Mouse (Mus musculus) heart, embryonic 15.5 days (tissue): ENCODE measurements around the gene Cers1. TPM values are rescaled to one million over a fixed set of nuclear protein-coding genes. Genes with fewer than 3 reads are reported as not detected.

Experiments used
- ATAC-seq: fragments of 200-750 bp; cut with Nextera tagmentation; replicated peaks from 2 replicates; pipeline ENCODE4 v1.8.0; 2017; ENCODE audit warnings: low read depth, moderate TSS enrichment; ENCODE audit not compliant: insufficient number of reproducible peaks, insufficient read depth, low FRiP score
- H3K27ac ChIP-seq: fragments of 300-500 bp; sonication (generic); 2 replicates; pipeline ENCODE4 v1.5.1; 2015; ENCODE audit warnings: mild to moderate bottlenecking, inconsistent platforms
- H3K27me3 ChIP-seq: fragments of 300-500 bp; sonication (generic); 2 replicates; pipeline ENCODE4 v1.6.1; 2015; ENCODE audit warnings: inconsistent platforms
- H3K36me3 ChIP-seq: fragments of 300-500 bp; sonication (generic); 2 replicates; pipeline ENCODE4 v1.6.1; 2015; ENCODE audit warnings: mild to moderate bottlenecking, inconsistent platforms
- H3K4me1 ChIP-seq: fragments of 300-500 bp; sonication (generic); replicated peaks from 2 replicates; pipeline ENCODE4 v1.6.1; 2015; ENCODE audit warnings: inconsistent platforms
- H3K4me2 ChIP-seq: fragments of 300-500 bp; sonication (generic); 2 replicates; pipeline ENCODE4 v1.6.1; 2015; ENCODE audit warnings: inconsistent platforms, mild to moderate bottlenecking, moderate library complexity
- H3K4me3 ChIP-seq: fragments of 300-500 bp; sonication (generic); 2 replicates; pipeline ENCODE4 v1.5.1; 2015; ENCODE audit warnings: mild to moderate bottlenecking, inconsistent platforms
- H3K9ac ChIP-seq: fragments of 300-500 bp; sonication (generic); 2 replicates; pipeline ENCODE4 v1.6.1; 2015; ENCODE audit warnings: mild to moderate bottlenecking, inconsistent platforms
- H3K9me3 ChIP-seq: fragments of 300-500 bp; sonication (generic); replicated peaks from 2 replicates; pipeline ENCODE4 v1.6.1; 2016; ENCODE audit warnings: inconsistent platforms
- WGBS: fragments of 180-500 bp; shearing (Covaris S2); methylation state at CpG from one replicate; pipeline ENCODE4 v1.1.7; 2015; ENCODE audit warnings: mixed read lengths; 5-methylcytosine and 5-hydroxymethylcytosine counted together
- polyA plus RNA-seq: library from polyadenylated mRNA; unstranded; fragments of >200 nt; fragmentation: Nextera tagmentation; extraction: Ambion mirVana; gene quantifications from 2 replicates; pipeline ENCODE4 v1.2.1, GENCODE M21; 2015

Cers1 gene
- polyA plus RNA-seq, 1 experiment from 2014 or later = 1.3 TPM

DNA sequence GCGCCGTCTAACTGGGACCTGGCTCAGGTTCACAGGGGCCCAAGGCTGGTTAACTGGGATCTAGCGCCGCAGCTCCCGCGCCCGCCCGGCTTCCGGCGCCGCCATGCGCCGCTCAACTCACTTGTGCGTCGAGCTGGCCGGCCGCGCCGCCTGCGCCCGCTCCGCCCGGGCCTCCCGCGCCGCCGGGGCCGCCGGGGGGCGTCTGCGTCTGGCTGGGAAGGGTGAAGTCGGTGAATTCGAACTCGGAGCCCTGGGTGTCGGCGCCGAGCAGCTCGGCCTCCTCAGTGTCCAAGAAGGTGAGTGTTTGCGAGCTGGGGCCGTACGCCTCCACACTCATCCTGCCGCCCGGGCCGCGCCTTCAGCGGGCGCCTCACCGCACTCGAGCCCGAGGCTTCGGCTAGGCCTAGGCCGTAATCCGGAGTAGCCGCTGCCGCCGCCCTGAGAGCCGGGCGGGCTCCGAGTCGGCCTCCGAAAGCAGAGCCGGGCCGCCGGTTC lies 37.1 kb downstream of the Cers1 start:
- Histone ChIP-seq H3K9me3 (no peaks in the 10 kb centered on the region), H3K27ac (peak overlapping the region; percentile 84), H3K9ac (peak overlapping the region; percentile 93), H3K4me3 (peak overlapping the region; percentile 87), H3K4me1 (peaks cover 51% of the 10 kb centered on the region), H3K4me2 (peak overlapping the region; percentile 75), H3K36me3 (no peaks in the 10 kb centered on the region), H3K27me3 (no peaks in the 10 kb centered on the region)
- under 1% methylated on average over 64 of the region's 64 CpGs for WGBS
- ATAC-seq = peak; percentile 38

DNA sequence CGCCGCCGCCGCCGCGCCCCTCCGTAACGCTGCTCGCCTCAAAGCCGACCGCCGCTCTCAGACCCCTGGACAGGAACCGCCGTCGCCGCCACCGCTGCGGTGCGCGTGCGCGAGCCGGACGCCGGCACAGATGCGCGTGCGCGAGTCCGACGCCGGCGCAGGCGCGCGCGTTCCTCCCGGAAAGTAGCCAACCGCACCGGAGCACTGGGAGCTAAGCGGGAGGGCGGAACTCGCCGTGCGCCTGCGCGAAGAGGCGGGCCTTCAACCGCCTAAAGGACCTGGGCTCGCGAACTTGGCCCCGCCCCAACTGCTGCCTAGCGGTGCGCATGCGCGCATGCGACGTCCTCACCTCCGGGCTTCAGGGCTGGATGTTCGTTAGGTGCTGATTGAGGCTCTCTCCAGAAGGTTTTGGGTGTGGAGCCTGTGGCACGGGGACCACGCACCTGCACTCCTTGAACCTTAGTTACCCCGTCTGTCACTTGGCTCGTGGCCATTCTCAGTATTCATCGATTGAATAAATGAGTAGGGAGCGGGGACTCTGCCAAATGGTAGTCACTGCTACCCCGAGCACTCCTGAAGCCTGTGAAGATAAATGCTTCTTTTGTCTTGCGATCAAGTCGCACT lies 37.7 kb downstream of the Cers1 start, which contains the start of gene Upf1:
TSS of gene Upf1 (minus strand) at position 85 of the 624 bp plus-strand sequence.
- peaks cover 46% of the 10 kb centered on the region for H3K4me1 ChIP-seq
- no peaks in the 10 kb centered on the region for H3K27me3 ChIP-seq
- H3K9ac ChIP-seq = peak within 1 kb of the TSS; percentile 93
- peak; percentile 92 for ATAC-seq
- H3K36me3 ChIP-seq = no peaks in the 10 kb centered on the region
- H3K9me3 ChIP-seq = no peaks in the 10 kb centered on the region
- H3K4me2 ChIP-seq = peak within 1 kb of the TSS; percentile 75
- under 1% methylated on average over 63 of the region's 69 CpGs for WGBS
- H3K4me3 ChIP-seq = peak within 1 kb of the TSS; percentile 87
- peak within 1 kb of the TSS; percentile 84 for H3K27ac ChIP-seq

DNA sequence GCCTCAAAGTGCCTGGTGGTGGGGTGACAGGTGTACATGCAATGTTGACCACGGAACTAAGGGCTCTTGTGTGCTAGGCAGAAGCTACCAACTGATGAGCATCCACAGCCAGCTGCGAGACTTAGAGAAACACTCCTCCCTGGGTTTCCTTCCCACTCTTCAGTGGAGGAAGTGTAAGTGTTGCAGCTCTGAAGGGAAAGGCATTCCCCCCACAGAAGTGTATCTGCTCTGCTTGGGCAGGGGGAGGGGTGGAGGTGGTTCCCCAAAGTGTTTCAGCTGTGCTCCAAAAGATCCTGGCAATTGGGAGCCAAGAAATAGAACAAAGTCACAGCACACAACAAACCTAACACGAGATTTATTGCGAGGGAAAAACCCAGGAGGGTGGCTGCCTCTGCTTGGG lies 38.4 kb downstream of the Cers1 start:
- Histone ChIP-seq H3K27ac (peak overlapping the region; percentile 77), H3K4me2 (peak overlapping the region; percentile 75), H3K9ac (peak overlapping the region; percentile 57), H3K27me3 (no peaks in the 10 kb centered on the region), H3K9me3 (no peaks in the 10 kb centered on the region), H3K4me3 (peak overlapping the region; percentile 87), H3K4me1 (peaks cover 40% of the 10 kb centered on the region), H3K36me3 (no peaks in the 10 kb centered on the region)
- WGBS = 60% methylated on average over 4 of the region's 4 CpGs
- no peak for ATAC-seq

DNA sequence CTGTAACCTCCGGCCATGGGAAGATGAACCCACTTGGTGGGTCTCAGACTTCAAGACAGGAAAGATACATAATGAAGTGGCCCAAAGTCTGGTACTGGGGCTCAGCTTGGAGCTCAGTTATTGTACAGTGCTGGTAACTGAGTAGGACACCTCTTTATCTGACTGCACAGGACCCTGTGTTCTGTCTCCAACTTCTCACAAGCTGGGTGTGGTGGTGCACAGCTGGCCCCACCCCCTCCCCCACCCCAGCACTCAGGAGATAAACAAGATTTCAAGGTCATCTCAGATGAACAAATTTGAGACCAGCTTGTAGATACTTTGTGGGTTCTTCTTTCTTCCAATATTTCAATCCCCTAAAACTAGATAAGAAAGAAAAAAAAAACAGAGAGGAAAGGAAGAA lies 40.5 kb downstream of the Cers1 start:
- Histone ChIP-seq H3K27me3 (no peaks in the 10 kb centered on the region), H3K4me1 (peaks cover 30% of the 10 kb centered on the region), H3K4me2 (no peak overlapping the region), H3K9me3 (no peaks in the 10 kb centered on the region), H3K36me3 (no peaks in the 10 kb centered on the region), H3K27ac (no peak overlapping the region), H3K4me3 (no peak overlapping the region), H3K9ac (no peak overlapping the region)
- no peak for ATAC-seq
- WGBS = 82% methylated on average over 1 of the region's 1 CpGs

DNA sequence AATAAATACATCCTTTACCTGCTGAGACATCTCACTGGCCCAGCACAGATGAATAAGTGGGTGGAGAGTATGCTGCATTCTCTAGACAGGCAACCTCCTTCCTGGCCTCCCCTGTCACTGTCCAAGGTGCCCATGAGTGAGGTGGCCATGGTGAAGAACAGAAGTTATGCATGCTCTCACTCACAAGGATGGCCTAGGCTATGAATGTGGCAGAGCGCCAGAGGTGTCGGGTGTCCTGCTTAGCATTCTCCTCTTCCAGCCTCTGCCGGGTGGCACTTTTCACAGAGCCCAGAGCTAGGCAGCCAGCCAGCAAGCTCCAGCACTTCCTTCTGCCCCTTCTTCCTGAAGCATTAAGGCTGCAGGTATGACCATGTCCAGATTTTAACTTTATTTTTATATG lies 43.8 kb downstream of the Cers1 start:
- no peak overlapping the region for H3K9ac ChIP-seq
- H3K36me3 ChIP-seq = no peaks in the 10 kb centered on the region
- no peak overlapping the region for H3K4me2 ChIP-seq
- no peaks in the 10 kb centered on the region for H3K27me3 ChIP-seq
- peaks cover 13% of the 10 kb centered on the region for H3K4me1 ChIP-seq
- no peak overlapping the region for H3K27ac ChIP-seq
- no peaks in the 10 kb centered on the region for H3K9me3 ChIP-seq
- no peak; the same call in 1 of the 2 replicates for ATAC-seq
- 11% methylated on average over 3 of the region's 3 CpGs for WGBS
- no peak overlapping the region for H3K4me3 ChIP-seq

DNA sequence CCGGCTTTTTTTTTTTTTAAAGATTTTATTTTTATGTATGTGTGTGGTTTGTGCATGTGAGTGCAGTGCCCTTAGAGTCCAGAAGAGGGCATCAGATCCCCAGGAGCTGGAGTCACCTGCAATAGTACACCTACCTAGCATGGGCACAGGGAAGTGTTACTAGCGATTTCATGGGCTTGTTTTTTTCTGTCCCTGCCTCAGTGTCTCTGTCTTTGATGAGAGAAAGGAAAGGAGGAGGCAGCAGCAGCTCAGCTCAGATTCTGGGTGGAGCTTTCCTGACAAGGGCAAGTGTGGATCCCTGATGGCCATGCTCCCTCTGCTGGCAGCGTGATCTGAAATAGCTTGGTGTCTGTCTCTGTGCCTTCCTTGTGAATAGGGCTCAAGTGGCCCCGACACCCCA lies 45.2 kb downstream of the Cers1 start:
- Histone ChIP-seq H3K27me3 (no peaks in the 10 kb centered on the region), H3K27ac (no peak overlapping the region), H3K4me2 (no peak overlapping the region), H3K36me3 (no peaks in the 10 kb centered on the region), H3K9me3 (no peaks in the 10 kb centered on the region), H3K4me3 (no peak overlapping the region), H3K4me1 (peaks cover 13% of the 10 kb centered on the region), H3K9ac (no peak overlapping the region)
- WGBS = 48% methylated on average over 4 of the region's 4 CpGs
- no peak for ATAC-seq

DNA sequence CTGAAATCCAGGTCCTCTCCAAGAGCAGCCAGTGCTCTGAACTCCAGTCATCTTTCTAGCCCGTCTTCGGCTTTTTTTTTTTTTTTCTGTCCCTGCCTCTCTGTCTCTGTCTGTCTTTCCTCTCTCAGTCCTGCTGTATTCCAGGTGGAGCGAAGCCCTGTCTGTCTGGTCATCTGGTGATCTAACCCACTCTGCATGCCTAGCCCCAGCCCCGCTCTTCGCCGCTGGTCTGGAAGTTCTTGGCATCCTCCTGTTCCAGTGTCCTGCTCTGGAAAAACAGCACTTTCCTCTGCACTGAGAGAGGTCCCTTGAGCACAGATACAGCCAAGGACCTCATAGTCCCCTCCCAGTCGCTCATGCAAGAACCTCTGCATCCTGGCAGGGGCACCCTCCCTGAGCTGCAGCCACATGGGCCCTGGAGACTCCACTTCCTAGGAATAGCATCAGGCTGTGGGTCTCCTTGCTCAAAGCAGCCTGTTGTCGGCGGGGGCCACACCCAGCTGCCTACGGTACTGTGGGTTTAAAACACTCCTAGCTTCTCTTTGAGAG lies 46.0 kb downstream of the Cers1 start:
- H3K9ac ChIP-seq = no peak overlapping the region

DNA sequence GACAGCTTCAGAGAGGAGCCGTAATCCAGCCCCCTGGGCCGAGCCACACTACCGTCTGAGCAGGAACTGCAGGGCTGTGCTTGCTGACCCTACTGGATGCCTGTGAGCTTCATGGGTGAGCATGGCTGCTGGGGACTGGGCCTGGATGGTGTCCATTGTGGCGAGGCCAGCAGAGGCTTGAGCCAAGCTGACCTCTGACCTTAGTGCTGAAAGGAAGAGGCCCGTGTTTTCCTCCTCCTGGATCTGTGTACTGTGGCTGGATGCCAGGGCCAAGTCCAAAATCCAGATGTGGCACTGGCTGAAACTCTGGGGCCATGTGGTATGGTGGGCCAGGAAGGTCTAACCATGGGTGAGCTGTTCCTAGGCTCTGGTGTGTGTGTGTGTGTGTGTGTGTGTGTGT lies 48.5 kb downstream of the Cers1 start:
- Histone ChIP-seq H3K27me3 (peaks cover 3% of the 10 kb centered on the region; the same call in 1 of the 2 replicates), H3K4me3 (no peak overlapping the region), H3K4me1 (peaks cover 14% of the 10 kb centered on the region), H3K9me3 (no peaks in the 10 kb centered on the region), H3K27ac (no peak overlapping the region; the same call in 1 of the 2 replicates), H3K36me3 (no peaks in the 10 kb centered on the region), H3K4me2 (no peak overlapping the region), H3K9ac (no peak overlapping the region)
- WGBS = 39% methylated on average over 5 of the region's 5 CpGs
- no peak for ATAC-seq

More for the DNA sequence above, 46.0 kb downstream of the Cers1 start:
- H3K27ac ChIP-seq = no peak overlapping the region
- H3K27me3 ChIP-seq = peaks cover under 1% of the 10 kb centered on the region; the same call in 1 of the 2 replicates
- H3K4me3 ChIP-seq = no peak overlapping the region
- no peak for ATAC-seq
- WGBS = 57% methylated on average over 10 of the region's 10 CpGs
- H3K36me3 ChIP-seq = no peaks in the 10 kb centered on the region
- peaks cover 13% of the 10 kb centered on the region for H3K4me1 ChIP-seq
- H3K4me2 ChIP-seq = no peak overlapping the region
- no peaks in the 10 kb centered on the region for H3K9me3 ChIP-seq

DNA sequence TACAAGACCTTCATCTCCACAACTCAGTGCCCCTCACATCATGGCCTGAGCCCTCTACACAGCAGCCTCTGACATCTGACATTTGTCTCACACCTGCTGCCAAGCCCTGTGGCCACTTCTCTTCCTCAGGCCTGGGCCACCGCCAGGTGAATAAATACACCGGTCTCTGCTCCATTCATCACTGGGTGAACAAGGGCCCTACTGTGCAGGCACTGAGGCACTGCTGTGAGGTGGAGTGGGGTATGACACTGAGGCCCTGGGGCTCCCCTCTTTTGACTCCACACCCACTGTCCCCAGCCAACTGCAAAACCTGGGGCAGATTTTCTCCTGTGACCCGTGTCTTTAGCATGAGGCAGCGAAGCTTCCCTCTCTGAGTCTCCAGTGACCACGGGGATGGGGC lies 51.0 kb downstream of the Cers1 start:
- ATAC-seq = no peak
- 61% methylated on average over 5 of the region's 5 CpGs for WGBS
- Histone ChIP-seq H3K4me2 (no peak overlapping the region), H3K4me1 (peaks cover 5% of the 10 kb centered on the region), H3K27ac (no peak overlapping the region), H3K36me3 (no peaks in the 10 kb centered on the region), H3K27me3 (peaks cover 6% of the 10 kb centered on the region), H3K4me3 (no peak overlapping the region), H3K9me3 (no peaks in the 10 kb centered on the region), H3K9ac (no peak overlapping the region)

DNA sequence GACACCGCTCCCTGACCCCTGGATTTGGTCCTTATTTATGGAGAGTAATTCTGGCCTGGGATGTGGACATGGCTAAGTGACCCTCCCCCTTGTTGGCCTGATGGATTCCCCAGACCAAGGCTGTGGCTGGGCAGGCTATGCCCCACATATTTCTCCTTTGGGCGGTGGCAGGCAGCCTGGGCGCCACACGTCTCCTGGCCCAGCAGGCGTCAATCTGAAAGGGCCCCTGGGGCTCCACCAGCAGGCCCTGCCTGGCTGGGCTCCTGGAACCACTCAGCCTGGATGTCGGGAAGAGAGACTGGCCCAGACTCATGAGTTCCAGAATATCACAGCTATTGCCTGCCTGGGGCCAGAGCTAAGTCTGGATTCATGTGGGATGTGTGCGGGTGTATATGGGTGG lies 54.9 kb downstream of the Cers1 start:
- no peak for ATAC-seq
- H3K27me3 ChIP-seq = peaks cover 45% of the 10 kb centered on the region
- no peak overlapping the region for H3K4me2 ChIP-seq
- H3K4me1 ChIP-seq = peaks cover 35% of the 10 kb centered on the region
- H3K9me3 ChIP-seq = no peaks in the 10 kb centered on the region
- H3K27ac ChIP-seq = no peak overlapping the region
- 71% methylated on average over 7 of the region's 7 CpGs for WGBS
- H3K9ac ChIP-seq = no peak overlapping the region
- H3K4me3 ChIP-seq = no peak overlapping the region
- no peaks in the 10 kb centered on the region for H3K36me3 ChIP-seq

DNA sequence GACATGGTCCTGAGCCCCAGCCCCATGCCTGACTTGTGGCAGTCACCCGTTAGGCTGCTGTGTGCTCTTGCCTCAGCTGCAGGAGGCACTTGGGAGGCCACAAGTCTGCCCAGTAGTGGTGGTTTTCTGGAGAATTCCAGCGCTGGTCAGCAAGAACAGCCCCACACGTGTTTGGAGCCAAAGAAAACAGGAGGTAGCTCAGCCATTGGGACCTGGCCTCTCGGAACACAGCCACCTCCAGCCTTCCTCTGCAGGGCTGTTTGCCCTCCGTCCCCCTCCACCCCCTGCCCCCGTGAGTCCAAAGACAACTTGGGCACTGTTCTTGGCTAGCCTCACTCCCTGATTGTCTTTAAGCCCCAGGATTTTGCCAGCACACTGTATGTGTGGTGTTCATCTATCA lies 56.4 kb downstream of the Cers1 start:
- H3K36me3 ChIP-seq = no peaks in the 10 kb centered on the region
- H3K9ac ChIP-seq = no peak overlapping the region
- H3K27me3 ChIP-seq = peaks cover 56% of the 10 kb centered on the region
- no peak for ATAC-seq
- peaks cover 47% of the 10 kb centered on the region for H3K4me1 ChIP-seq
- H3K4me3 ChIP-seq = no peak overlapping the region
- H3K4me2 ChIP-seq = no peak overlapping the region
- H3K27ac ChIP-seq = peak overlapping the region; percentile 55
- 29% methylated on average over 6 of the region's 6 CpGs for WGBS
- H3K9me3 ChIP-seq = no peaks in the 10 kb centered on the region
